Mouse (Mus musculus): ENCODE results near the gene Vmn1r155. TPM values are rescaled to one million over a fixed set of nuclear protein-coding genes. Genes with fewer than 3 reads are reported as not detected.
"Not testable (repeated sequence)": the region's sequence is repeated elsewhere in the genome, so short reads cannot be mapped to it uniquely, and the experiment has no call there.

Gene Vmn1r155
- total RNA-seq (2022): not detected

GRCm38 (mm10) chr7:22657718-22658117, at the start of gene Vmn1r155:
Gene Vmn1r155 (plus strand): TSS chr7:22658018.
- not testable (repeated sequence) for DNase-seq (ENCODE audit: low spot score)

DNA sequence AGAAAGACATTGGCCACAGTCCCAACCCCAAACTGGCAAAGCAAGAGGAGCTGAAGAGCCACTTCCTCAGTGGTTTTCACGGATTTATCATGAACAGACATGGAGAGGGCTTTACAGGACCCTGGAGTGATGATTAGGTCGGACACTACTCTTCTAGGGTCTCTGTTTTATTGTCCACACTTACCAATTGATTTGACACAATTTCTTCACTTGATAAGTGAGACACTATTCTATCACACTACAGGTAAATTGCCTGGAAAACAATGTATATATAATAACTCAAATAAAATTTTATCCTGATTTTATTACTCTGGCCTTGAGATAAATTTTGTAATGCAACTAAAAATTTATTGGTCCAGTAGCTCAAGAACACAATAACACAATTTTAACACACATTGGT, 34.4 kb downstream of the Vmn1r155 start, which contains the start of gene Gm8693:
Gm8693 (minus strand) TSS at position 101 of the 400 bp plus-strand sequence.
- DNase-seq (ENCODE audit: low spot score): not testable (repeated sequence)

Other genes starting within 250 kb of the Vmn1r155 start
- gene Vmn1r148, start 244.4 kb upstream of the Vmn1r155 start, total RNA-seq (2022): not detected
- gene Vmn1r149, start 219.8 kb upstream of the Vmn1r155 start, total RNA-seq (2022): not detected
- not detected for gene Gm10665, start 193.9 kb upstream of the Vmn1r155 start, total RNA-seq (2022)
- gene Vmn1r151, start 158.3 kb upstream of the Vmn1r155 start, total RNA-seq (2022): not detected
- not detected for gene Vmn1r152, start 135.1 kb upstream of the Vmn1r155 start, total RNA-seq (2022)
- not detected for gene Gm8677, start 123.1 kb upstream of the Vmn1r155 start, total RNA-seq (2022)
- not detected for gene Gm4201, start 92.7 kb upstream of the Vmn1r155 start, total RNA-seq (2022)
- not detected for gene Gm4565, start 69.9 kb upstream of the Vmn1r155 start, total RNA-seq (2022)
- not detected for gene Gm8693, start 34.3 kb downstream of the Vmn1r155 start, total RNA-seq (2022)
- gene Gm4567, start 61.7 kb downstream of the Vmn1r155 start, total RNA-seq (2022): not detected
- gene Vmn1r157, start 103.7 kb downstream of the Vmn1r155 start, total RNA-seq (2022): not detected
- not detected for gene Vmn1r158, start 132.8 kb downstream of the Vmn1r155 start, total RNA-seq (2022)
- gene Vmn1r159, start 185.6 kb downstream of the Vmn1r155 start, total RNA-seq (2022): not detected
- gene Vmn1r160, start 213.2 kb downstream of the Vmn1r155 start, total RNA-seq (2022): not detected

Measured in heart, adult 8-10 months (tissue).